Mouse (Mus musculus): ENCODE measurements around the gene Pde4b. TPM values are rescaled to one million over a fixed set of nuclear protein-coding genes. Genes with fewer than 3 reads are reported as not detected.
A peak's percentile ranks its signal among the peaks of the same experiment; 100 is the strongest.

Pde4b gene
- polyA plus RNA-seq, 1 experiment = 78.9 TPM

DNA sequence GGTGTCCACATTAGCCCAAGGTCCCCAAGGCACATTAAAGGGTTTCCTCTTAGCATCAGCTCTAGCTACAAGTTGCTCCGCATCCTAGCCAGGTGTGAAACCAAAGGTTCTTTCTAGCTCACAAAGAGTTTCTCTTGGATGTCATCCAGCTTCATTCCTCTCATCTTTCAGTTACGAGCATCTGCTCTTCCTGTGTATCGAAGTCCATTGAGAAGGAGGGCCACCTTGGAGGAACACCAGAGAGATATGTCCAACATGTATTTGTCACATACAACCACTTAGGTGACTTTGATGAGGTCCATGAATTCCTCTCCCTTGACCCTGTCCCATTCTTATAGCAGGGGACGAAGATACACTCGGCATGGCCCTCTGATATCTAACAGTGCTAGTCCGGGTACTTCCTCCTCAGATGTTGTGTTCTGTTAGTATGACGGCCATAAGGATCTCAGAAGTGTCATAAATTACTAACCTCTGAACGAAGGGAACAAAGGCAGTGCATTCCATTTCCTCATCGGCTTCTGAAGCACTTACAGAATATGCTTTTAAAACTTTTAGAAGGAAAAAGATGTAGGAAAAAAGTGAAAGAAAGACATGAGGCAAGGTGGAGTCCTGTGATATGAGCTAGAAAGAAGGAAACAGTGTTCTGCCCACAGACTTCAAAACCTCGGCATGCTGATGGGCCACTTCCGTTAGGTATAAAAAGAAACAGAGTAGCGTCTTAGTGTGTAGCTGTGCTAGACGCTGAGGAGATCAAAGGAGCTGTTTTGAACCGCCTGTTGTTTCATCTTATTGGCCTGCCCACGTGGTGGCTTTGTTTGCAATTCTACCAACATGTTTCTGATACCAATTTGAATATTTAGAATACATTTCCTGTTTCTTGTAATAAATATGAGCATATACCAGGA lies 419.3 kb downstream of the Pde4b start:
- Histone ChIP-seq H3K27ac (ENCODE audit: insufficient read depth, low read length) (no peak overlapping the region), H3K27me3 (ENCODE audit: control insufficient read depth, insufficient read depth, low read length) (no peaks in the 10 kb centered on the region), H3K4me1 (ENCODE audit: control insufficient read depth, insufficient read depth, low read length) (peaks cover 5% of the 10 kb centered on the region; the same call in 1 of the 2 replicates), H3K4me3 (replicated peaks; ENCODE audit: insufficient read depth, low read depth, low read length) (no peak overlapping the region)
- no peak for DNase-seq
- TF ChIP-seq CTCF (IDR thresholded peaks at IDR 0.05; ENCODE audit: borderline replicate concordance, insufficient read depth, low read depth, low read length) = no peak
- no peak for TF ChIP-seq POLR2A (IDR thresholded peaks at IDR 0.05; ENCODE audit: borderline replicate concordance, insufficient read depth, low read length)
- WGBS = 84% methylated on average over 15 of the region's 15 CpGs

DNA sequence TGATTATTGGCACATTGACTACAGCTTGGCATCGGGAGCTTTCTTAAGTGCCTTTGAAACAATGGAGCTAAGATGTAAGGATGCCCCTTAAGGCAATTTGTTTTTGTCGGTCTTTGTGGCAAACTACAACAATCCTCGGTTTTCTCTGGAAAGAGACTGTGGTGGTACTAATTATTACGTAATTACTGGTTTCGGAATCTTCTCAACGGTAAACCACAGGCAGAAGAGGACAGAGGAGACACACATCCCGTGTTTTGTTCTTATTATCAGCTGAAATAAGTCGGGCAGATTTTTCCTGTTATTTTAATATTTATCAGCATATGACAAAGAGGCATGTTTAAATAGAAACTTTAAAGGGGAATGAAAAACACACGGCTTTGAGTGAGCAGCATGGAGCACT lies 420.0 kb downstream of the Pde4b start:
- Histone ChIP-seq H3K27me3 (ENCODE audit: control insufficient read depth, insufficient read depth, low read length) (no peaks in the 10 kb centered on the region), H3K27ac (ENCODE audit: insufficient read depth, low read length) (no peak overlapping the region), H3K4me1 (ENCODE audit: control insufficient read depth, insufficient read depth, low read length) (peaks cover 7% of the 10 kb centered on the region; the same call in 1 of the 2 replicates), H3K4me3 (replicated peaks; ENCODE audit: insufficient read depth, low read depth, low read length) (no peak overlapping the region)
- no peak for TF ChIP-seq POLR2A (IDR thresholded peaks at IDR 0.05; ENCODE audit: borderline replicate concordance, insufficient read depth, low read length)
- no peak for TF ChIP-seq CTCF (IDR thresholded peaks at IDR 0.05; ENCODE audit: borderline replicate concordance, insufficient read depth, low read depth, low read length)
- 93% methylated on average over 9 of the region's 9 CpGs for WGBS
- no peak for DNase-seq

DNA sequence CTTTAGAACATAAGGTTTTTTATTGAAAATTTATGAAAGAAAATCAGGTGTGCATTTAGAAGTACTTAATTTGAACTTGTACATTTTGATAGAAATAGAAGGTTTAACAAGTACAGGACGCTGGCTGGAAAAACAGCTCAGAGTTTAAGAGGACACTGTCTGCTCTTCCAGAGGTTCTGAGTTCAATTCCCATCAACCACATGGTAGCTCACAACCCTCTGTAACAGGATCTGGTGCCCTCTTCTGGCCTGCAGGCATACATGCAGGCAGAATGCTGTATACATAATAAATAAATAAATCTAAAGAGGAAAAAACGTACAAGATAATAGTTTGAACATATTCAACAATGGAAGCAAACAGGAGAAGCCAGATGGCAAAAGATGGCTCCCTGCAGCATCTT lies 420.4 kb downstream of the Pde4b start:
- Histone ChIP-seq H3K4me1 (ENCODE audit: control insufficient read depth, insufficient read depth, low read length) (peaks cover 7% of the 10 kb centered on the region; the same call in 1 of the 2 replicates), H3K4me3 (replicated peaks; ENCODE audit: insufficient read depth, low read depth, low read length) (no peak overlapping the region), H3K27me3 (ENCODE audit: control insufficient read depth, insufficient read depth, low read length) (no peaks in the 10 kb centered on the region), H3K27ac (ENCODE audit: insufficient read depth, low read length) (no peak overlapping the region)
- TF ChIP-seq POLR2A (IDR thresholded peaks at IDR 0.05; ENCODE audit: borderline replicate concordance, insufficient read depth, low read length) = no peak
- TF ChIP-seq CTCF (IDR thresholded peaks at IDR 0.05; ENCODE audit: borderline replicate concordance, insufficient read depth, low read depth, low read length) = no peak
- 79% methylated on average over 2 of the region's 2 CpGs for whole genome bisulfite sequencing
- DNase-seq = no peak

DNA sequence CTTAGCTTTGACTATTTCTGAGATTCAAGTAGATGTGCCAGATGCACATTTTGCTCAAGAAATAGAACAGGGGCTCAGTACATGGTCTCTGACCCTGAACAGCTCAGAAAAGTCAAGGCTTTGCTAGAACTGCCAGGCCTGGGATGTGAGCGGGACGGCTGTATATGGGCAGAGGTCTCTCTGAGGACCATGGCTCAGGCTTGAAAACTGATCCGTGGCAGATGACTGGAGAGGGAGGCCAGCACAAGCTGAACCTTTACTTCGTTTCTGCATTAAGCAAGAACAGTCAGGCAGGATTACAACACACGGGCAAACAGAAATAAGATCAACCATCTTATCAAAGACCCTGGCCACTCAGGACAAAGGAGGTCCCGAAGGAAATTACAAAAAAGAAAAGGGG lies 422.7 kb downstream of the Pde4b start:
- Histone ChIP-seq H3K4me3 (replicated peaks; ENCODE audit: insufficient read depth, low read depth, low read length) (no peak overlapping the region), H3K27ac (ENCODE audit: insufficient read depth, low read length) (no peak overlapping the region), H3K4me1 (ENCODE audit: control insufficient read depth, insufficient read depth, low read length) (peaks cover 9% of the 10 kb centered on the region), H3K27me3 (ENCODE audit: control insufficient read depth, insufficient read depth, low read length) (no peaks in the 10 kb centered on the region)
- WGBS = 87% methylated on average over 6 of the region's 6 CpGs
- no peak for DNase-seq
- TF ChIP-seq POLR2A (IDR thresholded peaks at IDR 0.05; ENCODE audit: borderline replicate concordance, insufficient read depth, low read length) (no peak), CTCF (IDR thresholded peaks at IDR 0.05; ENCODE audit: borderline replicate concordance, insufficient read depth, low read depth, low read length) (no peak)

DNA sequence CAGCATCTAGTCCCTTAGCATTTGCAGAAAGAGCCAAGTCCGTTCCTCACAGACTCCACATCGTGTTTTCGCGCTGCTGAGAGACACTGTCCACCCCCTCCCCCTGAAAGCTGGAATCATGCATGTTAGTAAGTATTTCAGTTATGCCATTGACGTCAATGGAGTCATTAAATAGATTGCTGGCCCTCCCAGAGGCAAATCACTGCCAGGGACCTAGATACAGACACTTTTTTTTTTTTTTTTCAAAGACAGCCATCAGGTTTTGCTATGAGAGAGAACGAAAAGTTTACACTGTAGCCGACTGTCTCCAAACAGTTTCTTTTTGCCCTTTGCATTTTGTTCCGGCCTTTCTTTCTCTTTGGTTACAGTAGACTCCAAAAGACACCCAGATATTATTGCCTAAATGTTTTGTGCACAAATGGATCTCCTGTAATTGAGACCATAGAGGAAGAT lies 423.6 kb downstream of the Pde4b start:
- 52% methylated on average over 8 of the region's 8 CpGs for WGBS
- Histone ChIP-seq H3K27me3 (ENCODE audit: control insufficient read depth, insufficient read depth, low read length) (no peaks in the 10 kb centered on the region), H3K4me3 (replicated peaks; ENCODE audit: insufficient read depth, low read depth, low read length) (no peak overlapping the region), H3K4me1 (ENCODE audit: control insufficient read depth, insufficient read depth, low read length) (peaks cover 9% of the 10 kb centered on the region), H3K27ac (ENCODE audit: insufficient read depth, low read length) (no peak overlapping the region)
- peak; percentile 37 to 60 for DNase-seq
- TF ChIP-seq POLR2A (IDR thresholded peaks at IDR 0.05; ENCODE audit: borderline replicate concordance, insufficient read depth, low read length) (no peak), CTCF (IDR thresholded peaks at IDR 0.05; ENCODE audit: borderline replicate concordance, insufficient read depth, low read depth, low read length) (no peak)

DNA sequence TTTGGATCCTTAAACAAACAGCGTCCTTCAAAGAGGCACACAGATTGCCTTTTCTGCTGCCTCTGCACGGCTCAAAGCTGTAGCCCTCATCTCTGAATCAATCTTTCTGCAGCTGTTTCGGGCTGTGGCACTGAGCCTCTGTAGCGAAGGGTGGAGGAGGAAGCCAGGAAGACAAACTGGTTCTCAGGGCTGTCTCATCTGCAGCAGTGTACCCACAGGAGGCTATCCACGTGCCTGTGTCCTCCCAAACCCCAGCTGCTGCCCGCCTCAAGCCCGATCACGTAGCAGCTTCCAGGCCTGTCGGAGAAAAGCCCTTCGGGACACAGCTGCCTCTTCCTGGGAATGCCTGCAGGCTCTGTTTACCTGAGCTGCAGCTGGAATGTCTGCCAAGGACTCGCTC lies 424.2 kb downstream of the Pde4b start:
- no peak for DNase-seq
- Histone ChIP-seq H3K27me3 (ENCODE audit: control insufficient read depth, insufficient read depth, low read length) (no peaks in the 10 kb centered on the region), H3K27ac (ENCODE audit: insufficient read depth, low read length) (peak overlapping the region; percentile 34), H3K4me3 (replicated peaks; ENCODE audit: insufficient read depth, low read depth, low read length) (no peak overlapping the region), H3K4me1 (ENCODE audit: control insufficient read depth, insufficient read depth, low read length) (peaks cover 9% of the 10 kb centered on the region)
- WGBS = 59% methylated on average over 11 of the region's 11 CpGs
- no peak for TF ChIP-seq POLR2A (IDR thresholded peaks at IDR 0.05; ENCODE audit: borderline replicate concordance, insufficient read depth, low read length)
- TF ChIP-seq CTCF (IDR thresholded peaks at IDR 0.05; ENCODE audit: borderline replicate concordance, insufficient read depth, low read depth, low read length) = no peak

DNA sequence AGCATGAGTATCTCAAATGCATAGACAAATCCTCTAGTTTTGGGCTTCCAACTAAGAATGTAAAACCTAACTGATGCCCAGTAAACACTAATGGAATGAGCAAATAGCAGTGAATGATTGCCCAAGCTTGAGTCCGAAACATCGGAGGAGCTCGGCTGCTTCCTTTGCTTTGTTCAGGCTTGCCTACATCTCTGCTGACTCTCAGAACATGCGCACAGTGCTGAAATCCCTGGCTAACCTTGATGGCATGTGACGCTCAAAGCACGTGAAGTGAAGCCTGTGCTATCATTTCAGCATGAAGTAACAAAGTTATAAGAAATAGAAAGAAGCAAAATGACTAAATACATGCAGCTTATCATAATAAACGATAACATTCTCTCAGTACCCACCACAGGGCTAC lies 425.6 kb downstream of the Pde4b start:
- peaks cover 15% of the 10 kb centered on the region for H3K4me1 ChIP-seq (ENCODE audit: control insufficient read depth, insufficient read depth, low read length)
- TF ChIP-seq CTCF (IDR thresholded peaks at IDR 0.05; ENCODE audit: borderline replicate concordance, insufficient read depth, low read depth, low read length) (no peak), POLR2A (IDR thresholded peaks at IDR 0.05; ENCODE audit: borderline replicate concordance, insufficient read depth, low read length) (no peak)
- no peak overlapping the region for H3K27ac ChIP-seq (ENCODE audit: insufficient read depth, low read length)
- WGBS = 94% methylated on average over 7 of the region's 7 CpGs
- H3K4me3 ChIP-seq (replicated peaks; ENCODE audit: insufficient read depth, low read depth, low read length) = no peak overlapping the region
- DNase-seq = no peak
- no peaks in the 10 kb centered on the region for H3K27me3 ChIP-seq (ENCODE audit: control insufficient read depth, insufficient read depth, low read length)

DNA sequence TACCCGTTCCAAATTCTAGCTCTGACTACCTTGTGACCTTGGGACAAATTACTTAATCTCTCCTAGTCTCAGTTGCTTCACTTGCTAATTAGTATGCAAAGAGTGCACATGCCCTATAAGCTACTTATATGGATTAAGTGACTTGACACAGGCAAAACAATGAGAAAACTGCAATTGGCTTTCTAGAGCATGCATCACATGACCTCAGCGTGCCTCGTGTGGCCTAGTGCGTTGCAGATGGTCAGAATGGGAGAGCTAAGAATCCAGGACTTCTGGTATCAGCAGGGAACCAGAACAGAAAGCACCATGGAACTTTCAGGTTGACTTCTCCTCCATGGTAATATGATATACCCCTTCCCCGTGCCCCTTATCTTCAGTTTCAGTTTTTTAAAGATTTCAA lies 426.2 kb downstream of the Pde4b start:
- no peak overlapping the region for H3K27ac ChIP-seq (ENCODE audit: insufficient read depth, low read length)
- TF ChIP-seq CTCF (IDR thresholded peaks at IDR 0.05; ENCODE audit: borderline replicate concordance, insufficient read depth, low read depth, low read length) (no peak), POLR2A (IDR thresholded peaks at IDR 0.05; ENCODE audit: borderline replicate concordance, insufficient read depth, low read length) (no peak)
- DNase-seq = no peak
- WGBS = 68% methylated on average over 5 of the region's 5 CpGs
- H3K4me3 ChIP-seq (replicated peaks; ENCODE audit: insufficient read depth, low read depth, low read length) = no peak overlapping the region
- H3K4me1 ChIP-seq (ENCODE audit: control insufficient read depth, insufficient read depth, low read length) = peaks cover 15% of the 10 kb centered on the region
- no peaks in the 10 kb centered on the region for H3K27me3 ChIP-seq (ENCODE audit: control insufficient read depth, insufficient read depth, low read length)
